Mouse (Mus musculus): ENCODE results near the gene Gm5862.
"Not testable (repeated sequence)": the region's sequence is repeated elsewhere in the genome, so short reads cannot be mapped to it uniquely, and the experiment has no call there.

Gene Gm5862

DNA sequence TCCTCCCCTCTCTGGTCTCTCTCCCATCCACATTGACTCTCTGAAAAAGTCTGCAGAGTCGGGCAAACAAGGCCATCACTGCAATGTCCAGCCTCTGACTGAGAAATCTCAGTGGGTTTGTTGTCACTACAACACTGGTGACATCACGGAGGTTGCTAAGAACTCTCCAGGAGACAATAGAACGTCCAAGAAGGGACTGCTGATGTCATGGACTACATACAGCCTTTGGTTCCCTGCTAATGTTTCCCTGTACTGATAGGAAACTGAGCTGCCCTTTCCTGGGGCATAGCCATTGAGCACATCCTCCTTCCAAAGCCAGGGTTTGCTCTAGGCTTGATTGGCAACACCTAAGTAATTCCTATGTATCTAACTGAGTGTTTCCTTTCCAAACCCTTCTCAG, at the start of gene Gm5862:
Gm5862 (minus strand) TSS at position 101 of the 400 bp plus-strand sequence.
- not testable (repeated sequence) for DNase-seq (ENCODE audit: low spot score in 2 of 2)

DNA sequence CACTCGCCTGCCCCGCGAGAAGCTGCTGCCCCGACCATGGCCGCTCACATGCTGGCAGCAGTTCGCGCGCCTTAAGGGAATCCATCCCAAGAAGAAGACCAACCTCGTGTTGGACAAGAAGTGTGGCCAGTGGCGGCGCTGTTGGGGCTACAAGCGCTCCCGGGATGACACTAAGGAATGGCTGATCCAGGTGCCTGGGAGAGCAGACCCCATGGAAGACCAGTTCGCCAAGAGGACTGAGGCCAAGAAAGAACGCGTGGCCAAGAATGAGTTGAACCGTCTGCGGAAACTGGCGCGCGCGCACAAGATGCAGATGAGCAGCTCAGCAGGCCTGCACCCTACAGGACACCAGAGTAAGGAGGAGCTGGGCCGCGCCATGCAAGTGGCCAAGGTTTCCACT, 48.0 kb upstream of the Gm5862 start:
- DNase-seq (ENCODE audit: low spot score in 2 of 2), result no peak

DNA sequence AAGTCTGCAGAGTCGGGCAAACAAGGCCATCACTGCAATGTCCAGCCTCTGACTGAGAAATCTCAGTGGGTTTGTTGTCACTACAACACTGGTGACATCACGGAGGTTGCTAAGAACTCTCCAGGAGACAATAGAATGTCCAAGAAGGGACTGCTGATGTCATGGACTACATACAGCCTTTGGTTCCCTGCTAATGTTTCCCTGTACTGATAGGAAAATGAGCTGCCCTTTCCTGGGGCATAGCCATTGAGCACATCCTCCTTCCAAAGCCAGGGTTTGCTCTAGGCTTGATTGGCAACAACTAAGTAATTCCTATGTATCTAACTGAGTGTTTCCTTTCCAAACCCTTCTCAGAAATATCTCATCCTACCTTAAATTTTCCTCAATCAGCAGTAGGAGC, 35.8 kb upstream of the Gm5862 start, which contains the start of gene Gm7347:
Gm7347 (minus strand) TSS at position 101 of the 400 bp plus-strand sequence.
- DNase-seq (ENCODE audit: low spot score in 2 of 2), result not testable (repeated sequence)

DNA sequence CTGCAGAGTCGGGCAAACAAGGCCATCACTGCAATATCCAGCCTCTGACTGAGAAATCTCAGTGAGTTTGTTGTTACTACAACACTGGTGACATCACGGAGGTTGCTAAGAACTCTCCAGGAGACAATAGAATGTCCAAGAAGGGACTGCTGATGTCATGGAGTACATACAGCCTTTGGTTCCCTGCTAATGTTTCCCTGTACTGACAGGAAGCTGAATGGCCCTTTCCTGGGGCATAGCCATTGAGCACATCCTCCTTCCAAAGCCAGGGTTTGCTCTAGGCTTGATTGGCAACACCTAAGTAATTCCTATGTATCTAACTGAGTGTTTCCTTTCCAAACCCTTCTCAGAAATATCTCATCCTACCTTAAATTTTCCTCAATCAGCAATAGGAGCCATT, 16.7 kb upstream of the Gm5862 start, which contains the start of gene Speer4a:
Speer4a (minus strand) TSS at position 101 of the 400 bp plus-strand sequence.
- DNase-seq (ENCODE audit: low spot score in 2 of 2), result not testable (repeated sequence)

DNA sequence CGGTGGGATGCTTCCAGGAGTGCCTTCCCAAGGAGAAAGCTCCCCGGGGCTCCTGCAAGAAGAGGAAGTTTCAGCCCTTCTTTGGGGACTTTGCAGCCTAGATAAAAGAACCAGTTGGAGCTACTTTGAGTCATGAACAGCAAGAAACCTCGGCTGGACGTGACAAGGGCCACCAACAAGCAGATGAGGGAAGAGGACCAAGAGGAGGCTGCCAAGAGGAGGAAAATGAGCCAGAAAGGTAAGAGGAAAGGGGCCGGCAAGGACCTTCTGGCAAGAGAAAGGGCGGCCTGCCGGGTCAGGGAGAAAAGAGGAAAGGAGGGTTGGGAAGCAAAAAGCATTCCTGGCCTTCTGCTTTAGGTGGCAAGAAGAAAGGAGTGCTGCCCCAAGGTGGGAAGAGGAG, 15.0 kb downstream of the Gm5862 start:
- not testable (repeated sequence) for DNase-seq (ENCODE audit: low spot score in 2 of 2)

DNA sequence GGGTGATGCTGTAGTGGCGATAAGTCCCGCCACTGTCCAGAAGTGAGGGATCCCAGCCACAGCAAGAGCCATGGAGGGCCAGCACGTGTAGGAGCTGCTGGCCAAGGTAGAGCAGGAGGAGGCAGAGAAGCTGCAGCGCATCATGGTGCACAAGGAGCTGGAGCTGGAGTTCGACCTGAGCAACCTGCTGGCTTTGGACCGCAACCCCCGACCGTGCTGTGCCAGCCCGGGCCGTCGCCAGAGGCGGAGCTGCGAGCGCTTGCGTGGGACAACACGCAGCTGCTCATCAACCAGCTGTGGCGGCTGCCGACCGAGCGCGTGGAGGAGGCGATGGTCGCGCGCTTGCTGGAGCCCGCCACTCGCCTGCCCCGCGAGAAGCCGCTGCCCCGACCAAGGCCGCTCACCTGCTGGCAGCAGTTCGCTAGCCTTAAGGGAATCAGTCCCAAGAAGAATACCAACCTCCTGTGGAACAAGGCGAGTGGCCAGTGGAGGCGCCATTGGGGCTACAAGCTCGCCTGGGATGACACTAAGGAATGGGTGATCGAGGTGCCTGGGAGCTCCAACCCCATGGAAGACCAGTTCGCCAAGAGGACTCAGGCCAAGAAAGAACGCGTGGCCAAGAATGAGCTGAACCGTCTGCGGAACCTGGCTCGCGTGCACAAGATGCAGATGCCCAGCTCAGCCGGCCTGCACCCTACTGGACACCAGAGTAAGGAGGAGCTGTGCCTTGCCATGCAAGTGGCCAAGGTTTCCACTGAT, 15.6 kb downstream of the Gm5862 start:
- DNase-seq (ENCODE audit: low spot score in 2 of 2), result not testable (repeated sequence)

DNA sequence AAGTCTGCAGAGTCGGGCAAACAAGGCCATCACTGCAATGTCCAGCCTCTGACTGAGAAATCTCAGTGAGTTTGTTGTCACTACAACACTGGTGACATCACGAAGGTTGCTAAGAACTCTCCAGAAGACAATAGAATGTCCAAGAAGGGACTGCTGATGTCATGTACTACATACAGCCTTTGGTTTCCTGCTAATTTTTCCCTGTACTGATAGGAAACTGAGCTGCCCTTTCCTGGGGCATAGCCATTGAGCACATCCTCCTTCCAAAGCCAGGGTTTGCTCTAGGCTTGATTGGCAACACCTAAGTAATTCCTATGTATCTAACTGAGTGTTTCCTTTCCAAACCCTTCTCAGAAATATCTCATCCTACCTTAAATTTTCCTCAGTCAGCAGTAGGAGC, 18.0 kb downstream of the Gm5862 start, which contains the start of gene Gm1979:
Gm1979 (minus strand) TSS at position 101 of the 400 bp plus-strand sequence.
- DNase-seq (ENCODE audit: low spot score in 2 of 2), result not testable (repeated sequence)

DNA sequence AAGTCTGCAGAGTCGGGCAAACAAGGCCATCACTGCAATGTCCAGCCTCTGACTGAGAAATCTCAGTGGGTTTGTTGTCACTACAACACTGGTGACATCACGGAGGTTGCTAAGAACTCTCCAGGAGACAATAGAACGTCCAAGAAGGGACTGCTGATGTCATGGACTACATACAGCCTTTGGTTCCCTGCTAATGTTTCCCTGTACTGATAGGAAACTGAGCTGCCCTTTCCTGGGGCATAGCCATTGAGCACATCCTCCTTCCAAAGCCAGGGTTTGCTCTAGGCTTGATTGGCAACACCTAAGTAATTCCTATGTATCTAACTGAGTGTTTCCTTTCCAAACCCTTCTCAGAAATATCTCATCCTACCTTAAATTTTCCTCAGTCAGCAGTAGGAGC, 34.2 kb downstream of the Gm5862 start, which contains the start of gene Gm21698:
Gm21698 (minus strand) TSS at position 101 of the 400 bp plus-strand sequence.
- DNase-seq (ENCODE audit: low spot score in 2 of 2), result not testable (repeated sequence)

DNA sequence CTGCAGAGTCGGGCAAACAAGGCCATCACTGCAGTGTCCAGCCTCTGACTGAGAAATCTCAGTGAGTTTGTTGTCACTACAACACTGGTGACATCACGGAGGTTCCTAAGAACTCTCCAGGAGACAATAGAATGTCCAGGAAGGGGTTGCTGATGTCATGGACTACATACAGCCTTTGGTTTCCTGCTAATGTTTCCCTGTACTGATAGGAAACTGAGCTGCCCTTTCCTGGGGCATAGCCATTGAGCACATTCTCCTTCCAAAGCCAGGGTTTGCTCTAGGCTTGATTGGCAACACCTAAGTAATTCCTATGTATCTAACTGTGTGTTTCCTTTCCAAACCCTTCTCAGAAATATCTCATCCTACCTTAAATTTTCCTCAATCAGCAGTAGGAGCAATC, 50.2 kb downstream of the Gm5862 start, which contains the start of gene Gm21680:
Gm21680 (minus strand) TSS at position 101 of the 400 bp plus-strand sequence.
- not testable (repeated sequence) for DNase-seq (ENCODE audit: low spot score in 2 of 2)
